Mouse (Mus musculus) T-helper 17 cell (primary cell): ENCODE measurements around the gene Tnfrsf1b.

Source experiments
- in situ Hi-C, 2 experiments: fragments of 300-600 bp; cut with MboI, MseI; formaldehyde crosslinking; loops; 1 replicate in 1 of 2; 2 replicates in 1 of 2; pipeline ENCODE4 v1.15.1; 2025; ENCODE audit warnings: high pct_unique_total_duplicates in 2 of 2

The Tnfrsf1b gene

DNA sequence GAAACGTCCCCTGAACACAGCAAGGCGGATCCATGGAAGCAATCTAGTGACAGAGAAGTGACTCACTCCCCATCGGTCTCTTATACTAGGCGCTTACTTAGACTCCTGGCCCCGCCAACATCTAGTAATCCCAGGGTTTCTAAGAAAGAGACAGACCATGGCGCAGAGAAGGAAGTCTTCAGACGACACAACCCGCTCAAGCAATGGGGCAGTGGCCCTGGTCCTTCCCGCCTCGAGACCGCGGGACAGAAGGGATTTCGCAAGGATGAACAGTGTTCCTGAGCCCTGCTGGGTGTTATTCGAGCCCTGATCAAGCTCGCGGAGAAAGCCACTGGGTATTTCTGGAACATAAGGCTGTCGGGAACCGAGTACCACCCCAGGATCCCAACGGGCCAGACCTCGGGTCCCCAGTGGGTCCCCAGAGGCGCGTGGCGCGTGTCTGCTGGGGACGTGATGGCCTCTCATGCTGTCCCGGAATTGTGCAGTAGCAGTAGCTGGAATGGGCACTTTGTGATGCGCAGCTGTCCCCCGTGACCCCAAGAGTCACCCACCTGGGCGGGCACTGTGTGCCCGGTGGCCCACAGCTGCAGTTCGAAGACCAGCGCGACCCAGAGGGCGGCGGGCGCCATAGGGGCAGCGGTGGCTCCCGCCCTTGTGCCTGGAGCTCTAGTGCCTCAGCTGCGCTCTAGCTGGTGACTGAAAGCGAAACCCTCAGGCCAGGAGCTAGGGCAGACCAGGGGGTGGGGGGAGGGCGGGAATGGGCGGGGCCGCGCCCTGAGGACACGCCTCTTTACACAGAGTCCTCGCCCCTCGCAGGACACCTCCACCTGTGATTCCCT, at the start of gene Tnfrsf1b:
TSS of gene Tnfrsf1b (minus strand) at position 698 of the 839 bp plus-strand sequence.
- in situ Hi-C loops = no loop called here

DNA sequence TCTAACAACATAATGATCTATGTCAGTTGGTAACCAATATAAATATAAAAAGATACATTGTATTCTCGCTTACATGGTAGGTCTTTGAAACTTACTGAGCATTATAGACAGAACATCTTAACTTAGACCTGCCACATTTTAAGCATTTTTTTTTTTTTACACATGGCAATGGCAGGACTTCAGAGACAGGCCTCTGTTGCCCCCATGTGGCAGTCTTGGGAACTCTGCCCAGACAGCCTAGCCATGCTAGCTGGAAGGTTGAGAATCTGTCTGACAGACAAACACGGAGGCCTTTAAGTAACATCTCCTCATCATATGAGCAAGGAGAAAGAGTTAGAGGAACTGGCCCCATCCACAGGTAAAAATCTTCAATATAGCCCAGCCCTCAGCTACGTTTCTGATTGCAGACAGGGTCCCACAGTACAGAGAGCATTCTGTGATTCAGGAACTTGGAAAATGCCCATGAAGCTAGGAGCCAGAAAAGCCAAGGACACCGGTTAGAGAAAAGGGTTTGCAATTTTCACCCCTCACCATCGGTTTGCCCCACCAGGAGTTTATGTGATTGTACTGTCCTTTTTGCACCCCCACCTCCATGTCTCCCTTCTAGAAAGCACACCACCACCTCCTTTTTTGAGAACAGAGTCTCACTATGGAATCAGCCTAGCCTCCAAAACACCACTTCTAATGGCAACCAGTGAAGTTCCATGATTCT, 49.1 kb upstream of the Tnfrsf1b start:
- in situ Hi-C loops = loop anchor here (25.0 kb wide), 2 partner anchors 408 to 1667 kb away; partner anchors contain the start of genes Dhrs3 (in 1 of the 2) and Zfp989 (in 1 of the 2)

DNA sequence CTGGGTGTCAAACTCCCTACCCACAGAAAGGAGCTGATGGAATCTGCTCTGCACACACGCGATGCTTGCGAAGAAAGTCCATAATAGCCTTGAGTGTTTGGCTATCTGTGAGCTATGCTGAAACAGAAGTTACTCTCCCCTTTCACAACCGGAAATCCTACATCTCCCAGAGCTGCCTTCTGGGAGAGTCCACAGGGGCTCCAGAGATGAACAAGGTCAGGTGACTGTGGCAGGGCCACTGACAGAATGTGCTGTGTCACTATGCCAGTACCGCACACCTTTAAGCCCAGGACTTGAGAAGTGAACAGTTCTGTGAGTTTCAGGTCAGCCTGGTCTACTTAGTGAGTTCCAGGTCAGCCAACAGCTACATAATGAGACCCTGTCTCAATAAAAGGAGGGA, 47.9 kb upstream of the Tnfrsf1b start:
- in situ Hi-C loops = loop anchor here (5.0 to 25.0 kb wide), 4 partner anchors 137 to 1668 kb away; partner anchors contain the start of genes Dhrs3 (in 2 of the 2) and Zfp989 (in 1 of the 2)

DNA sequence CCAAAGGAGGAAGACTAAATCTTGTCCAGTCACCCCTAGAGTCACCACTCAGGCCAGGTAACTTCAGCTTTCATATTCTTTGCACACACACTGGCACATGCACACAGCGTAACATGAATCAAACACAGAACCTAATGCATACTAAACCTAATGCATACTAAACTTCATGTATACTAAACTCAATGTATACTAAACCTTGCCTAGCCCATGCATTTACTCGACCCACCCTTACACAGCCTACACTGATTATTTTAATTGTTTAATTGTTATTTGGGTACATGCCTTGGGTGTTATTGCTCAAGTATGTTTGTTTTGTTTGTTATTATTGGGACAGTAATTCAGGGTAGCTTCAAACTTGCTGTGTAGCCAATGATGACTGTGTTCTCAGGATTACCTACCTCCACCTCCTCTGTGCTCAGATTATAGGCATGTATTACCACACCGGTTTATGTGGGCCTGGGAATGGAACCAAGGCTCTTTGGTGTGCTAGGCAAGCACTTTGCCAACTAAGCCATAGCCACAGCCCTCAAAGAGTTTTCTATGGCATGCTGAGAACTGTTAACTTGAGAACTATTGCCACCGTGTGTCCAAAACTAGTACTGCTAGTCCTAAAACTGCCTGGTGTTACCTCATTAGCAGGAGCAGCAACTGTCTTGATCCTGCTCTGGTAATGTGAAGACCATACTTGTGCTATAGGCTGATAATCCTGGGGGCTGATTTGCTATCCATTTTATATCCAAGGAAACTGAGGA, 39.9 kb upstream of the Tnfrsf1b start:
- in situ Hi-C loops = loop anchor here (5.0 to 25.0 kb wide), 4 partner anchors 69 to 1676 kb away; partner anchors contain the start of genes Dhrs3 (in 1 of the 2) and Zfp989 (in 1 of the 2)

DNA sequence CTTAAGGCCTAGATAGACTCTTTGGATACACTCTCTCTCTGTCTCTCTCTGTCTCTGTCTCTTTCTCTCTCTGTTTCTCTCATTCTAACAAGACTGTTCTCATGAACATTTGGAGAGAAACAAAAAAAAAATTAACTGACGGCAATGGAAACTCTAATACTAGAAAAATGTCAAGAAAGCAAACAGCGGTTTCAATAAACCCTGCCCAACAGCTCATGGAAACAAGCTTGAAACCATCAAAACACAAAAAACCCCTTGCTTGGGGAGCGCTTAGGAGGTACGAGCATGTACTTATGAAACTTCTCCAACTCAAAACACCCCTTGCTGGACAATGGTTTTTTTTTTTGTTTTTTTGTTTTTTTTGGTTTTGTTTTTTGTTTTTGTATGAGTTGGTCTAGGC, 38.0 kb upstream of the Tnfrsf1b start:
- in situ Hi-C loops = loop anchor here (5.0 to 25.0 kb wide), 4 partner anchors 67 to 1678 kb away; partner anchors contain the start of genes Dhrs3 (in 1 of the 2) and Zfp989 (in 1 of the 2)

DNA sequence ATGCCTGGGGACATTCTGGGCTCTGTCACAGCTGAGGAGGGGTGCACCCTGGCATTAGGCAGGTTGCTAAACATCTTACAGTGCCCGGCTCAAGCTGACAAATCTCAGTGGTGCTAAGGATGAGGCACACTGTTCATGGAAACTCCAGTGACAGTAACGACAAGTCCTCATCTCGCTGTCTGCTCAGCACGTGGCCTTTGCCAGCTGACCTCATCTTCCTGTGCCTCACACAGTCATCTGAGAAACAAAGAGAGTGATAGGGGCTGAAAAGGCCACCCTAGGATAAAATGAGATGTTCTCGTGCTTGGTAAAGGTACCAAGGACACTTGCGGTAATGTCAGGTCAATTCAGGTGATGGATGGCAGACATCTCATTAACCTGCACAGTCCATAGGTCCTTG, 36.8 kb upstream of the Tnfrsf1b start:
- in situ Hi-C loops = loop anchor here (25.0 kb wide), 2 partner anchors 396 to 1679 kb away; partner anchors contain the start of genes Dhrs3 (in 1 of the 2) and Zfp989 (in 1 of the 2)

DNA sequence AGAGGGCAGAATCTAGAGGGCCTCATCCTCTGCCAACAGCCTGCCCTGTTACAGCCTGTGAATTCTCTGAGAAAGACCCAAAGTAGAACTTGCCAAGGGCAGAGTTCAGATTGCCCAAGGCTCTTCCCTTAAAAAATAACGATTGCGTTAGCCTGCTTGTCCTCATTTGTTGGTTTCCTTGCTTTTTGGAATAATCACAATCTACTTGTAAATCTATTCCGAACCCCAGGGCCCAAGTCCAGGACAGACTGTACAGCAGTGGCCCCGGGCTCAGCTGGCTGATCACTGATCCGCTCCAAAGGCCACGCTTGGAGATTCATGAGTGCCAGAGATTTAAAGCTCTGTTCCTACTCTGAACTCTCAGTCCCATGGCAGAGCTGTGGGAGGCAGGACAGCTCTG, 34.3 kb upstream of the Tnfrsf1b start:
- in situ Hi-C loops = loop anchor here (25.0 kb wide), 2 partner anchors 394 to 1681 kb away; partner anchors contain the start of genes Dhrs3 (in 1 of the 2) and Zfp989 (in 1 of the 2)

DNA sequence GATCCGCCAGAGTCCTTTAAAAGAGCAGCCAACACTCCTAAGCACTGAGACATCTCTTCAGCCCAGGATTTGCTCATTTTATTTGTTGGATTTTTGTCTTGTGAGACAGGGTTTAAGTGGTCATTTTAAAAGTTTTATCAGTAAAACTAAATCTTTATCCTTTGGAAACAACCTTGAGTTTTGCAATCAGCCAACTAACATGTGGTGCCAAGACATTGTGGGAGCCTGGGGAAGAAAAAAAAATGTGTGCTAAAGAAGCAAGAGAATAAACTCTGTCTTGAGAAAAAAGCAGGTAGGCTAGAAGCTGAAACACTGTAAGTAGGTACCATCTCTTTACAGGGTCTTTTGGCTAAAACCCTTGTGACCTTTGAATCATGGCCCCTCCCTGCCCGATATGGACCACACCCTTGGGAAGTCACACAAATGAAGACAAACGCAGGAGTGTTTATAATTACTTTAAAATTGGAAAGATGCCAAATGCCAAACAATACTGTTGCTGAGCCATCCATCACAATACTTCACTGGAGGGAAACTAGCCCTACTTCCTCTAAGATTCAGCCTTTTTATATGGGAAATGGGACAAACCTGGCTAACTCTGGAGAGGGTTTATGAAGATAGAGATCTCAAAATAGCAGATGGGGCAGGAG, 32.2 kb upstream of the Tnfrsf1b start:
- in situ Hi-C loops = loop anchor here (25.0 kb wide), 2 partner anchors 392 to 1683 kb away; partner anchors contain the start of genes Dhrs3 (in 1 of the 2) and Zfp989 (in 1 of the 2)

DNA sequence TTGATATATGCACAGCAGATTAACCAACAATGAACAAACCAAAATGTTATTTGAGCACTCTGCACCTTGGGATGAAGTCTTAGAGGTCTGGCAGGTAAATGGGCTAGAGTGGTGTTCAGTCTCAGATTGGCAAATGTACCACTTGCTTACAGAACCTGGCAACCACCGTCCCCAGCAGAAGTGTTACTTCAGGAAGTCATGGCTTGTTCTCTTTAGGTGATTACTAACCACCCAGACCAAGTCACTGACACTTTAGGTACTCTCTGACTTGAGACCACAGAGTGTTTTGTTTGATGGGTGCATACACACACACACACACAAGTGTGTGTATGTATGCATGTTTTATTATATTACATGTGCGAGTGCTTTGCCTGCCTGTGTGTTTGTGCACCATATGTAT, 31.6 kb upstream of the Tnfrsf1b start:
- in situ Hi-C loops = loop anchor here (25.0 kb wide), 2 partner anchors 391 to 1684 kb away; partner anchors contain the start of genes Dhrs3 (in 1 of the 2) and Zfp989 (in 1 of the 2)

DNA sequence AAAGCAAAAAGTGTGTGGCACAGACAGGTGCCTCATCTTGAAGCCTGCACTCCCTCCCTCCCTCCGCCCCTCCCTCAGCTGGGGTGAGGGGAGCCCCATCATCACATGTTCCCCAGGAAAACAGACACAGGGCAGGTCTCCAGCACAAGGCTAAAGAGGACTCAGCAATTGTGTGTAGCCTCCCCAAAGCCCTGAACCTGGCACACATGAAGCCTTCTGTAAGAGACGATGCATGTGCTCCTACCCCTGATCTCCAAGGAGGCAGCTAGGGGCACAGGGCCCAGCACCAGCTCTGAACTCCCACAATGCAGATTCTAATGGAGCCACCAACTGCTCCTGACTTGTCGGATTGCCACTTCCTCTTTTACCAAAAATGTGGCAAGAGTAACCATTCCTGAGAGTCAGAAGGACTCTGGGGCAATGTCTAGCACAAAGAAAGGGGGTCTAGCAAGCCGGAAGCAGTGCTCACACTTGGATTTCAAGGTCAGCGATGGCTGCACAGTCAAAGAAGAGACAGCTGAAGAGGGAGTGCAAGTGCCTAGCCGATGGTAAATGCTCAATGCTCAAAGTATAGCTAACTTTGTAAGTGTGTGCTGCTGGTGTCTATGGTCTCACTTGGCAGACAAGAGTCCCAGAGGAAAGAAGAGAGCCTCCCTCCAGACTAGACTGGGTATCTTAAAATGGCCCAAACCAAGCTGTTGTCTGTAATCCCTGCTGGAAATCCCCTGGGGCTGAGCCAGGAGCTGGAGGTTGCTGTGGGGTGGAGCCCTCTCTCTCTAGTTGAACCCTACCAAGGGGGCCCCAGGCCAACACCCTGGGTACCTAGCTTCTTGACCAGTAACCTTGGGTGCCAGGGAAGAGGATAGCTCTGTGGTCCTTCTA, 29.9 kb upstream of the Tnfrsf1b start:
- in situ Hi-C loops = loop anchor here (25.0 kb wide), 2 partner anchors 389 to 1686 kb away; partner anchors contain the start of genes Dhrs3 (in 1 of the 2) and Zfp989 (in 1 of the 2)

DNA sequence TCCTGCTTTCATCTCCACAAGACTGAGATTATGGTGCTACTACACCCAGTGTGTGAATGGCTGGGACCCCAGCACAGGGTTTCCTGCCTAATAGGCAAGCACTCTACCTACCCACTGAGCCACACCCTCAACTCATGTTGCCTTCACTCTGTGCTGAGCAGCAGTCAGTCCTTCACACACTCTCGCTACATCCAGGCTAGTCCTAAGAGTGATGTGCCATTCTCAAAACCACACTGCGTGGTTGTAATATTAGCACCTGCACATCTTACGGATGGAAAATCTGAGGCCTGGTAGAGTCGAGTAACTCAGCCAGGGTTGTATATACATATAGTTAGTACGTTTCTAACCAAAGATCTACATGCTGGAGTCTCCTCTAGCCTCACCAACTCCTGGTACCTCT, 28.2 kb upstream of the Tnfrsf1b start:
- in situ Hi-C loops = loop anchor here (5.0 to 25.0 kb wide), 3 partner anchors 388 to 1687 kb away; partner anchors contain the start of genes Dhrs3 (in 1 of the 2) and Zfp989 (in 1 of the 2)

DNA sequence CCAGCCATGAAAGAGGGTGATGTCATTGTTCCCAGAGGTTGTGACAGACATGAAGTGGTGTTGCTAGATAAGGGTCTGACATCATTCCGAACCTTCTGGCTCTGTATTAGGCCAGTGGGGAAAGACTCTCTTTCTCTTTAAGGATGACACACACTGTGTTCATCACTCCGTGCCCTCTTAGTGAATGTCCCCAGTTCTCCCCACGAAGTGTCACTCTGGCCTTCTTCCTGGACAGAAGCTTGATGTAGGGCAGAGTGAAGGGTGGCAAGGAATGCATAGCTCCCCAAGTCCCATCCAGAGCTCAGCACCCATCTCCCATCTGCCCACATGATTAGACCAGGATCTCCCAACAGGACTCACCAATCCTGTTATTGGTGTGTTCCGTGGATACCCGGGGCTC, 27.3 kb upstream of the Tnfrsf1b start:
- in situ Hi-C loops = loop anchor here in 1 of 2 experiments (5.0 kb wide), 1 partner anchor 507 kb away; no protein-coding TSS in a partner anchor

DNA sequence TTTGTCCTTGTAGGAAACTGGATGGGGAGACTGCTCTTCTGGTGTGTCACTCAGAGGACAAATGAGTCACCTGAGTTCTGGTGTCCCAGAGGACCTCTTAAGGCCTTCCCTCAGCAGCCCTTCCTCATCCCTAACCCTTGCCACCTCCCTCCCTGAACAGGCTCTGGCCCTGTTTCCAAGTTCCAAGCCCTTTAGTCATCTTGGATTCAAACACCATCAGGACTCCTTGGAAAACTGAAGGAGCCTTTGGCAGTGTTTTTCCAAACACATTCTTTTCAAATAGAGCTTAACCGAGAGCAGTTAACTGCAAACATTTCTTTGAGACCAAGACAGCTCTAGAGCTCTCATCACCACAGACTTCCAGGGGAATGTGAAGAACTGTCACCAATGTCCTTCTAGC, 26.1 kb upstream of the Tnfrsf1b start:
- in situ Hi-C loops = loop anchor here in 1 of 2 experiments (5.0 kb wide), 1 partner anchor 505 kb away; no protein-coding TSS in a partner anchor

DNA sequence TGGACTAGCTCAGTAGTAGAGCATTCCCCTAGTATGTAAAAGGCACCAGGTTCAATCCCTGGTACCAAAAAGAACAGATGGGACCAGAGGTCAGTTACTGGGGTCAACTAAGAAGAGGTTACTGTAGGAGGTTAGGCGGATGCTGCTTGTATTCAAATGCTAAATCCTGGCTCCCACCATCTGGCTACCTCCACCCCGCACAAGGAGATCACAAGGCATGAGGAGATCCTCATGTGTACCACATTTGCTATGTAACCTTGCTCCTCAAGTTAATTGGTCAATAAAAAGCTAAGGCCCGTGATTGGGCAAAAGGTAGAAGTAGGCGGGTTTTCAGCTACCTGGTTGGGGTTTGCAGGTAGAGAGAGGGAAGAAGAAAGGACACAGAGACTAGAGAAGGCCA, 25.0 kb upstream of the Tnfrsf1b start:
- in situ Hi-C loops = loop anchor here in 1 of 2 experiments (5.0 kb wide), 1 partner anchor 504 kb away; no protein-coding TSS in a partner anchor

DNA sequence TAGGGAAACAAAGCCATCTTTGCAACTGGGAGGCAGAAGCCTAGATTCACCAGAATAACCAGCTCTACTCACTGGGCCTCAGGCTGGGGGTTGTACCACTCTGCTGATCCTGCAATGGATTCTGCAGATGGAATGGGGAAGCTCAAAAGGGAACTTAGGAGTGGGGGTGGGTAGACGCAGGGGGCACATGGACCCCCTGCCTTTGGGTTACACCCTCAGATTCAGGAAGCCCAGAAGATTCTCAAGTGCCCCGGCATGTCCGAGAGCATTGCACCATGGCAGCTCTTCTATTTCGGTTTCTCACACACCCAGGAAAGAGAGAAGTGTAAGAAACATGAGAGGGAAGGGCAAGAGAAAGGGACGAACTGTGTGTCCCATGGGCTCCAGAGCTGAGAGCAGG, 23.5 kb upstream of the Tnfrsf1b start:
- in situ Hi-C loops = loop anchor here in 1 of 2 experiments (5.0 kb wide), 1 partner anchor 503 kb away; no protein-coding TSS in a partner anchor

DNA sequence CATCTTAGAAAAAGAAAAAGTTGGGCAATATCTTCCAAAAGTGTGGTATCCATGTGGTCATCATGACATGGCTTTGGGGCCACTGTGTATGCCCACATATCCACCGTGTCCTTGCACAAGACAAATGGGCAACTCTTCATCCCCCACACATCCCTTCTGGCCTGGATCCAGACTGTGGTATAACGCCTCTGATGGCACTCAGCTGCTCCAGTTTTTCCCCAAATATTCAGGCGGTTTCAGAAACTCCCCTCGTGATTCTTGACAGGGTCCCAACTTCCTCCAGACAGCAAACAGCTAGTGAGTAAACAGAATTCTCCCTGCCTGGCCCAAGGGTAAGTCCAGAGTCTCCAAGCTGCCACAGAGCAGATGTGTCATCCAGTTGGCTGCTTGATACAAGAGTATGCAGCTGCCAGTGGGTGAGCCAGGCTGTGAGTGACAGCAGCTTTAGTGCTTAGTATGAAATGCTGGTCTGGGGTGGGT, 21.0 kb upstream of the Tnfrsf1b start:
- in situ Hi-C loops = loop anchor here in 1 of 2 experiments (10.0 kb wide), 1 partner anchor 1183 kb away; no protein-coding TSS in a partner anchor

DNA sequence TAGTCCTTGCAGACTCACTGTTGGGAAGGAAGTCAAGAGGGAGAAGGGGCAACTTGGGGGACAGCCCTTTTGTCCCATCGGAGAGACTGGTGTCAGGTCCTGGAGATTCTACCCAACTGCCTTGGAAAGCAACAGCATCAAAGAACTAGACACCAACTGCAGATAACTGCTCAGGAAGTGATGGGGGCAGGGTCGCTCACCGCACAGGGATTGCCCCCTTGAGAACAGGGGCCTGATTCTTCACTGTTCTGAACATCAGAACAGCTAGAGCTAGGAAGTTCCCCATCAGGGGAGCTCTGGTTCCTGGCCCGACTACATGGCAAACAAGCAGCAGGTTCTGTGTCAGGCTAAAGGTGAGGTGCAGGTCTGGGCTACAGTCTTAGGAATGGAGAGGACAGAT, 19.8 kb upstream of the Tnfrsf1b start:
- in situ Hi-C loops = loop anchor here in 1 of 2 experiments (10.0 kb wide), 1 partner anchor 1182 kb away; no protein-coding TSS in a partner anchor

DNA sequence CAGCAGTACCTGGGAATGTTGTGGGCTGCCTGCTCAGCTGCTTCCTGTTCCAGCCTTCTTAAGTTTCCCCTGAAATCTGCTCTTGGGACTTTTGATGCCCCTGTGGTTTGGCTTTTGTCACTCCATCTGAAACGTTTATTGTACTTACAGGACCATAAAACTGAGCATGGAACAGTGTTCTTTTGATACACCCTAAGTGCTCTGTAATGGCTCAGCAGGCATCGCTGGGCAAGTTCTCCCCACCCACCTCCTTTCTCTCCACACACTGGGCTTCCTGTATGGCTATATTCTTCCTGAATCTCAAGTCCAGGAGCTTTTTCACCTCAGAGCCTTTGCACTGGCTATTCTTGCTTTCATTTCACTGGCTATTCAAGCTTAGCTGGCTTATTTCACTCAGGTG, 18.1 kb upstream of the Tnfrsf1b start:
- in situ Hi-C loops = loop anchor here in 1 of 2 experiments (10.0 kb wide), 1 partner anchor 1180 kb away; no protein-coding TSS in a partner anchor
